Mouse (Mus musculus): Measurements from ENCODE around the gene Phkg2. TPM values are rescaled to one million over a fixed set of nuclear protein-coding genes. Genes with fewer than 3 reads are reported as not detected.

Phkg2 gene
- polyA plus RNA-seq, 1 experiment from 2014 or later, result 57.4 TPM

GRCm38 (mm10) chr7:127626471-127626870 lies 53.3 kb downstream of the Phkg2 start:
- Histone ChIP-seq H3K4me1 (no peaks in the 10 kb centered on the region), H3K27me3 (replicated peaks) (no peaks in the 10 kb centered on the region), H3K4me3 (replicated peaks) (no peak overlapping the region), H3K27ac (replicated peaks) (no peak overlapping the region), H3K9ac (replicated peaks) (no peak overlapping the region), H3K4me2 (no peak overlapping the region), H3K36me3 (no peaks in the 10 kb centered on the region), H3K9me3 (replicated peaks) (no peaks in the 10 kb centered on the region)
- WGBS, result 92% methylated on average over 4 of the region's 4 CpGs
- ATAC-seq (ENCODE audit: low FRiP score), result no peak

- Histone ChIP-seq H3K36me3 (no peaks in the 10 kb centered on the region), H3K9ac (replicated peaks) (no peak overlapping the region), H3K4me2 (no peak overlapping the region), H3K4me1 (no peaks in the 10 kb centered on the region), H3K9me3 (replicated peaks) (no peaks in the 10 kb centered on the region), H3K27me3 (replicated peaks) (no peaks in the 10 kb centered on the region), H3K4me3 (replicated peaks) (no peak overlapping the region), H3K27ac (replicated peaks) (no peak overlapping the region)
- 91% methylated on average over 5 of the region's 5 CpGs for WGBS
- no peak for ATAC-seq (ENCODE audit: low FRiP score)
Observed at GRCm38 (mm10) chr7:127628646-127629045, 55.5 kb downstream of the Phkg2 start.

DNA sequence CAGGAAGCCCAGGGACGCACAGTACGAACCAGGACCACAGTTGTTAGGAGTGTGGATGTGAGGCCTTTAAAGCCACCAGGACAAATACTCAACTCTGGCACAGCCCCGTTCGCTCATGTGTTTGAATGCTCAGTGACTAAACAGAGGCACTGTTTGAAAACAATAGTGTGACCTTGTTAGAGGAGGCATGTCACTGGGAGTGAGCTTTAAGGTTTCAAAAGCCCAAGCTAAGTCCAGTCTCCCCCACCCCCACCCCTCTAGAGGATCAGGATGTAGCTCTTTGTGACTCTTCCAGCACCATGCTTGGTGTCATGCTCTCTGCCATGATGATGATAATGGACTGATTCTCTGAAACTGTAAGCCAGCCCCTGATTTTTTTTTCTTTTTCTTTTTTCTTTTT lies 58.3 kb downstream of the Phkg2 start:
- WGBS, result 68% methylated on average over 4 of the region's 4 CpGs
- no peak for ATAC-seq (ENCODE audit: low FRiP score)
- Histone ChIP-seq H3K27ac (replicated peaks) (no peak overlapping the region), H3K4me2 (no peak overlapping the region), H3K9me3 (replicated peaks) (no peaks in the 10 kb centered on the region), H3K4me1 (no peaks in the 10 kb centered on the region), H3K4me3 (replicated peaks) (no peak overlapping the region), H3K36me3 (no peaks in the 10 kb centered on the region), H3K9ac (replicated peaks) (no peak overlapping the region), H3K27me3 (replicated peaks) (no peaks in the 10 kb centered on the region)

Other genes starting within 250 kb of the Phkg2 start
- gene Zfp768, start 227.8 kb upstream of the Phkg2 start, polyA plus RNA-seq (2015; fragmentation: Nextera tagmentation; extraction: Ambion mirVana), result 17.4 and 17.8 TPM in 2 replicates
- gene Zfp747, start 197.3 kb upstream of the Phkg2 start, polyA plus RNA-seq (2015; fragmentation: Nextera tagmentation; extraction: Ambion mirVana), result 8.1 and 8.5 TPM in 2 replicates
- gene 9130019O22Rik, start 186.2 kb upstream of the Phkg2 start, polyA plus RNA-seq (2015; fragmentation: Nextera tagmentation; extraction: Ambion mirVana), result 4.4 and 4.8 TPM in 2 replicates
- gene E430018J23Rik, start 179.7 kb upstream of the Phkg2 start, polyA plus RNA-seq (2015; fragmentation: Nextera tagmentation; extraction: Ambion mirVana), result 5.0 and 5.2 TPM in 2 replicates
- 4.2 and 6.3 TPM in 2 replicates for gene Zfp764, start 166.5 kb upstream of the Phkg2 start, polyA plus RNA-seq (2015; fragmentation: Nextera tagmentation; extraction: Ambion mirVana)
- gene Zfp688, start 151.3 kb upstream of the Phkg2 start, polyA plus RNA-seq (2015; fragmentation: Nextera tagmentation; extraction: Ambion mirVana), result 29.2 and 30.6 TPM in 2 replicates
- 13.4 TPM in 2 replicates for gene Zfp689, start 124.2 kb upstream of the Phkg2 start, polyA plus RNA-seq (2015; fragmentation: Nextera tagmentation; extraction: Ambion mirVana)
- gene Prr14, start 113.7 kb upstream of the Phkg2 start, polyA plus RNA-seq (2015; fragmentation: Nextera tagmentation; extraction: Ambion mirVana), result 35.9 and 37.5 TPM in 2 replicates
- 10.7 and 12.2 TPM in 2 replicates for gene Fbrs, start 94.1 kb upstream of the Phkg2 start, polyA plus RNA-seq (2015; fragmentation: Nextera tagmentation; extraction: Ambion mirVana)
- gene Srcap, start 61.4 kb upstream of the Phkg2 start, polyA plus RNA-seq (2015; fragmentation: Nextera tagmentation; extraction: Ambion mirVana), result 46.7 and 48.3 TPM in 2 replicates
- gene Gm42715, start 53.8 kb upstream of the Phkg2 start, polyA plus RNA-seq (2015; fragmentation: Nextera tagmentation; extraction: Ambion mirVana), result 13.3 and 14.7 TPM in 2 replicates
- gene Tmem265, start 11.9 kb upstream of the Phkg2 start, polyA plus RNA-seq (2015; fragmentation: Nextera tagmentation; extraction: Ambion mirVana), result 6.9 and 7.3 TPM in 2 replicates
- 7.1 and 7.4 TPM in 2 replicates for gene Ccdc189, start 15.3 kb downstream of the Phkg2 start, polyA plus RNA-seq (2015; fragmentation: Nextera tagmentation; extraction: Ambion mirVana)
- 37.9 and 38.5 TPM in 2 replicates for gene Rnf40, start 15.4 kb downstream of the Phkg2 start, polyA plus RNA-seq (2015; fragmentation: Nextera tagmentation; extraction: Ambion mirVana)
- 14.5 and 15.8 TPM in 2 replicates for gene Zfp629, start 42.5 kb downstream of the Phkg2 start, polyA plus RNA-seq (2015; fragmentation: Nextera tagmentation; extraction: Ambion mirVana)
- gene Bcl7c, start 135.6 kb downstream of the Phkg2 start, polyA plus RNA-seq (2015; fragmentation: Nextera tagmentation; extraction: Ambion mirVana), result 49.5 and 62.9 TPM in 2 replicates
- gene Ctf1, start 139.4 kb downstream of the Phkg2 start, polyA plus RNA-seq (2015; fragmentation: Nextera tagmentation; extraction: Ambion mirVana), result 3.6 and 6.2 TPM in 2 replicates
- 0.09 and 0.13 TPM in 2 replicates for gene Ctf2, start 158.8 kb downstream of the Phkg2 start, polyA plus RNA-seq (2015; fragmentation: Nextera tagmentation; extraction: Ambion mirVana)
- gene Fbxl19, start 171.2 kb downstream of the Phkg2 start, polyA plus RNA-seq (2015; fragmentation: Nextera tagmentation; extraction: Ambion mirVana), result 6.9 and 8.7 TPM in 2 replicates
- 8.6 and 13.5 TPM in 2 replicates for gene Orai3, start 196.5 kb downstream of the Phkg2 start, polyA plus RNA-seq (2015; fragmentation: Nextera tagmentation; extraction: Ambion mirVana)
- 17.8 and 19.5 TPM in 2 replicates for gene Setd1a, start 203.3 kb downstream of the Phkg2 start, polyA plus RNA-seq (2015; fragmentation: Nextera tagmentation; extraction: Ambion mirVana)
- gene Gm49388, start 212.3 kb downstream of the Phkg2 start, polyA plus RNA-seq (2015; fragmentation: Nextera tagmentation; extraction: Ambion mirVana), result not detected in 2 replicates
- gene Hsd3b7, start 227.3 kb downstream of the Phkg2 start, polyA plus RNA-seq (2015; fragmentation: Nextera tagmentation; extraction: Ambion mirVana), result 9.8 and 11.6 TPM in 2 replicates